Mouse (Mus musculus): Measurements from ENCODE around the gene Ubr3.

- TF ChIP-seq MAFK (IDR thresholded peaks at IDR 0.05; ENCODE audit: insufficient read depth, low read depth, low read length) (no peak), ZNF384 (IDR thresholded peaks at IDR 0.05; ENCODE audit: low read depth, low read length) (no peak), ZC3H11A (IDR thresholded peaks at IDR 0.05; ENCODE audit: borderline replicate concordance, low read depth, low read length) (no peak), HCFC1 (IDR thresholded peaks at IDR 0.05; ENCODE audit: borderline replicate concordance, insufficient read depth, low read length) (no peak), CHD2 (IDR thresholded peaks at IDR 0.05; ENCODE audit: low read depth, low read length) (no peak)
These were observed 161.2 kb downstream of the Ubr3 start for GRCm38 (mm10) chr2:70058201-70058600.
